Mouse (Mus musculus): ENCODE results near the gene Uba52. TPM values are rescaled to one million over a fixed set of nuclear protein-coding genes. Genes with fewer than 3 reads are reported as not detected.

The Uba52 gene
- polyA plus RNA-seq, 1 experiment from 2014 or later, result 836 TPM

DNA sequence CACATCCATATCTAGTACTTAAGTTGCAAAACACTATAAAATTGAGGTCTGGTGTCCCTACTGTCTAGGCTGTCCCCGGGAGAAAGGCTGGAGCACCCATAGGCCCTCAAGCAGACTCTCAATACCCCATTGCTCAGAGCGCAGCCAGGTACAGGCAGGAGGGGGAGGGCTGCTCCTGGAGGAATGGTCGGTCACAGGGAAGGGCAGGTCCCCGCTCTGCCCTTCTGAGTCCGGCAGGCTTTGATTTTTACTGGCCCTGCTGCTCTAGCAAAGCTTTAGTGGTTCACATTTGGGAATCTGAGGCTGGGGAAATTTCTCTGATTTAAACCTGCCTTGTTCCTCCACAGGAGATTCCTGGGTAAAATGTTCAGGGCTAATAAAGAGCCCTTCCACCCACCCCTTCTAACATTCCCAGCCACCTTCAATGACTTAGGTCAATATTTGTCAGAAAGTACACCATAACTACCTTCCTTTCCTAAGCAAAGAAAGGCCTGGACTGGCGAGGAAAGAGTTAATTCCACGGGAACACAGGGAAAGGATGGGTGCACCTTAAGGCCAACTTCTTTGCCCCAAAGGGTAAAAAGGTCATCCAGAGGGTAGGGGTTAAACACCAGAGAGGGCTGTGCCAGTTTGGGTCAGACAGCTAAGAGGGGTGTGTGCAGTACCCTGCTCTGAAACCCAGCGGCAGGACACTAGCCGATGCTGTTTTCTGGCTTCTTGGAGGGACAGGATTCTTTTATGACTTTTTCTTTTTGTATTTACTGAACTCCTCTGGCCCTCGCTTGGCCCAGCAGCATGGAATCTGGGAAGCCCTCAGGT lies 20.3 kb downstream of the Uba52 start:
- H3K27ac ChIP-seq (ENCODE audit: low read length), result peak overlapping the region; percentile 88
- ATAC-seq, result peak; percentile 50
- peak overlapping the region; percentile 29; the same call in 1 of the 2 replicates for H3K4me3 ChIP-seq (ENCODE audit: low read depth, low read length)
- H3K4me2 ChIP-seq (replicated peaks; ENCODE audit: low read depth, low read length), result peak overlapping the region; percentile 82
- H3K4me1 ChIP-seq (ENCODE audit: insufficient read depth, low read depth, low read length), result peaks cover 23% of the 10 kb centered on the region
- peak; percentile 75 for DNase-seq (ENCODE audit: low spot score)
- H3K9me3 ChIP-seq (ENCODE audit: low read length), result no peaks in the 10 kb centered on the region
- 19% methylated on average over 10 of the region's 10 CpGs for WGBS
- no peaks in the 10 kb centered on the region for H3K36me3 ChIP-seq (ENCODE audit: insufficient read depth, low read length)
- no peak overlapping the region for H3K9ac ChIP-seq (replicated peaks; ENCODE audit: low read depth)
- peaks cover 56% of the 10 kb centered on the region for H3K27me3 ChIP-seq (replicated peaks; ENCODE audit: insufficient read depth, low read length)
- TF ChIP-seq EP300 (IDR thresholded peaks at IDR 0.05) (peak; percentile 64), CTCF (IDR thresholded peaks at IDR 0.05) (no peak)

DNA sequence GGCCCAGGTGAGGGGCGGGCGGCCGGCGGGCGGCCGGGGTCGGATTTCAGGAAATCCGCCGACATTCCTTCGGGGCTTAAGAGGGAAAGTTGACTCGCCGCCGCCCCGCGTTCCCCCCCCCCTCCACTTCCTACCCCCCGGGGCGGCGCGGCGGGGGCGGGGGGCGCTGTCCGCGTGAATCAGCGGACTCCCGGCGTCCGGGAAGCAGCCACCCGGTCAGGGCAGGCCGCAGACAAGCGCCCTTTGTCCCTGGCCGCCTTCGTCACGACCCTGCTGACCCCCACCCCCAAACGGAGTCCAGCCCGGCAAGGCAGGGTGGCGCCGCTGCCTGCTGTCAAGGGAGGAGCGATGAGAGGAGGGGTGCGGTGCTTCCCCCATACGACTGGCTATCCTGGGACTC lies 21.0 kb downstream of the Uba52 start:
- Histone ChIP-seq H3K9ac (replicated peaks; ENCODE audit: low read depth) (0 out of 2 replicates have a peak overlapping the region, but pooled peaks have one; percentile 12), H3K27ac (ENCODE audit: low read length) (peak overlapping the region; percentile 88), H3K36me3 (ENCODE audit: insufficient read depth, low read length) (no peaks in the 10 kb centered on the region), H3K4me3 (ENCODE audit: low read depth, low read length) (peak overlapping the region; percentile 29), H3K4me1 (ENCODE audit: insufficient read depth, low read depth, low read length) (peaks cover 23% of the 10 kb centered on the region), H3K9me3 (ENCODE audit: low read length) (no peaks in the 10 kb centered on the region), H3K27me3 (replicated peaks; ENCODE audit: insufficient read depth, low read length) (peaks cover 53% of the 10 kb centered on the region), H3K4me2 (replicated peaks; ENCODE audit: low read depth, low read length) (peak overlapping the region; percentile 60)
- WGBS, result under 1% methylated on average over 24 of the region's 41 CpGs
- ATAC-seq (peak; percentile 18; the same call in 1 of the 2 replicates), DNase-seq (ENCODE audit: low spot score) (no peak)
- TF ChIP-seq CTCF (IDR thresholded peaks at IDR 0.05), result no peak
- no peak for TF ChIP-seq EP300 (IDR thresholded peaks at IDR 0.05)

DNA sequence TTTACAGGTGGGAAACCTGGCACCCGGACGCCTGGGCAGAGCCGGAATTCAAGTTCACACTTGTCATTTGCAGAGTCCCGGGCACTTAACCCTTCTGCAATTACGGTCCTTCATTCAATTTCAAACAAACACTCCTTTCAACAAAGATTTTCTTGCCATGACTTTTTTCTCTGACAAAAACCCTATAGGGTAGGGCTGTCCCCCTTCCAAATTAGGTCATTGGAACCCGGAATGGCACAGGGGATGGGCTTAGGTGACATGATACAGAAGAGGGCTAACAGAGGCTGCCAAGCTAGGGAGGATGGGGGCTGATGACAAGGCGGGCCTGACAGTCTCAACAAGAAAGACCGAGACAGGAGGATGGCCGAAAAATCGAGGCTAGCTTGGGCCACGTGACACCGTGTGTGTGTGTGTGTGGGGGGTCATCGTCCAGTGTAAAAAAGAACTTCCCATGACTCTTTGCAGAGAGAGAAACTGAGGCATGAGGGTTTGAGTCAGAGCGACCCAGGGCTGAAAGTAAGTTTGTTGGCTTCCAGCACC lies 21.6 kb downstream of the Uba52 start:
- Histone ChIP-seq H3K4me2 (replicated peaks; ENCODE audit: low read depth, low read length) (peak overlapping the region; percentile 60), H3K4me3 (ENCODE audit: low read depth, low read length) (peak overlapping the region; percentile 29), H3K4me1 (ENCODE audit: insufficient read depth, low read depth, low read length) (peaks cover 23% of the 10 kb centered on the region), H3K9ac (replicated peaks; ENCODE audit: low read depth) (no peak overlapping the region), H3K27ac (ENCODE audit: low read length) (peak overlapping the region; percentile 88), H3K27me3 (replicated peaks; ENCODE audit: insufficient read depth, low read length) (peaks cover 49% of the 10 kb centered on the region), H3K36me3 (ENCODE audit: insufficient read depth, low read length) (no peaks in the 10 kb centered on the region), H3K9me3 (ENCODE audit: low read length) (no peaks in the 10 kb centered on the region)
- WGBS, result 2% methylated on average over 14 of the region's 14 CpGs
- no peak for DNase-seq (ENCODE audit: low spot score)
- no peak for ATAC-seq
- TF ChIP-seq EP300 (IDR thresholded peaks at IDR 0.05) (no peak), CTCF (IDR thresholded peaks at IDR 0.05) (no peak)

DNA sequence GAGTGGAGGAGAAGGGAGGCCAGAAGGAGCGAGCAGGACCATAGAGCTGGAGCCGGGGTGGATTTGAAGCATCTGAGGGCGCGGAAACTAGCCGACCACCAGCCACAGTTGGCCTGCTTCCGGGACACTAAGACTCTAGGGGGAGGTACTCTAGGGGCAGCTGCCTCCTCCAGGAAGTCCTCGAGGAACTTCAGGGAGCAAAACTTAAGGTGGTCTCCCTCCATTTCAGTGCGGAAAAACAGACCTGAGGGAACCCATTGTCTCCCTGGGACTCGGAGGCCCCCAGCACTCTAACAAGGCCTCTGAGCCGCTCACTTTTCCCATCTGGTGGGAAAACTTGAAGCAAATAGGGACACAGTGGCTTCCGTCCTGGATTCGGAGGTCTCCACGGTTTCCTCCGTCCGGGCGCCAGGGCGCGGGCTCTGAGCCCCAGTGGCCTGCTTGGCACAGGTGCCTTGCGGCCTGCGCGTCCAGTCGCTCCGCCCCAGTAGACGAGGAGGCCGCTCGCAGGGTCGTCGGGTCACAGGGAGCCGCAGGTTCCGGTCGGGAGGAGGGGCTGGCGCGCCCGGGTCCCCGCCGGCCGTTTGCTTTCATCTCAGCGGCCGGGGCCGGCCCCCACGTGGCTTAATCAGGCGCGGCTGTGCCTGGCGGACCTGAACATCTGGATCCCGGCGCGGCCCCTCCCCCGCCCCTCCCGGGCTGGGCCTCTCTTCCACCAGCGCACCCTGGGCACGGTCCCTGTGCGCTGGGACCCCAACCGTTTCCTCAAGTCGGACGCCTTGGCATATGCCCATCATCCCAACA lies 22.4 kb downstream of the Uba52 start:
- Histone ChIP-seq H3K4me3 (ENCODE audit: low read depth, low read length) (peak overlapping the region; percentile 15; the same call in 1 of the 2 replicates), H3K36me3 (ENCODE audit: insufficient read depth, low read length) (no peaks in the 10 kb centered on the region), H3K9me3 (ENCODE audit: low read length) (no peaks in the 10 kb centered on the region), H3K4me1 (ENCODE audit: insufficient read depth, low read depth, low read length) (peaks cover 16% of the 10 kb centered on the region), H3K27ac (ENCODE audit: low read length) (peak overlapping the region; percentile 88), H3K9ac (replicated peaks; ENCODE audit: low read depth) (no peak overlapping the region), H3K27me3 (replicated peaks; ENCODE audit: insufficient read depth, low read length) (peaks cover 41% of the 10 kb centered on the region), H3K4me2 (replicated peaks; ENCODE audit: low read depth, low read length) (peak overlapping the region; percentile 44)
- peak; percentile 51 for DNase-seq (ENCODE audit: low spot score)
- peak; percentile 46 for ATAC-seq
- WGBS, result 4% methylated on average over 50 of the region's 55 CpGs
- TF ChIP-seq CTCF (IDR thresholded peaks at IDR 0.05), result no peak
- no peak for TF ChIP-seq EP300 (IDR thresholded peaks at IDR 0.05)

DNA sequence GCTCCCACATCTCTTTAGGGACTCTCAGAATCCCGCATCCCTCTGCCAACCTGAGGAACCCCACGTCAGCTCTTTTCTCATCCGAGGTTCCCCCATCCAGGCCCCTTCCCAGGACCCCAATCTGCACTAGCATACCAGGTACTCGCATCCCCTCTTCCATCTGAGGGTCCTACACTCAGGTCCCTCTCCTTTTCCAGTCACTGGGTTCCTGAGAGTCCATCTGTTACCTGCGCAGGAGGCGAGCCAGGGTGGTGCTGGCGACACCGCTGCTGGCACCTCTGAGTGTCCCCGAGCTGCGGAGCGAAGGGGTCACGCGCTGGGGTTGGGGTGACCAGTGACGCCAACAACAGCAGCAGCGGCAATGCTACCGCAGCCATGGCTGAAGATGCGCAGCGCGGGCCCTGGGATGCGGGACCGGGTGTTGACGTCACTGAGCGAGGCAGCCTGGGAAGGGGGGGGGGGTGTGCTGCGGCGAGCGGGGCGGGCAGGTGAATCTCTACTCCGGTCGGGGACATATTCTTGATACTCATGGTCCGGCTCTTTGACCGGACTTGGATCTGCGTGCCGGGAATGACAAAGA lies 23.6 kb downstream of the Uba52 start, which contains the start of gene Tmem59l:
Gene Tmem59l (minus strand): TSS at position 418 of the 580 bp plus-strand sequence.
- Histone ChIP-seq H3K9ac (replicated peaks; ENCODE audit: low read depth) (no peak within 1 kb of the TSS), H3K36me3 (ENCODE audit: insufficient read depth, low read length) (no peaks in the 10 kb centered on the region), H3K9me3 (ENCODE audit: low read length) (no peaks in the 10 kb centered on the region), H3K27me3 (replicated peaks; ENCODE audit: insufficient read depth, low read length) (peaks cover 35% of the 10 kb centered on the region), H3K4me3 (ENCODE audit: low read depth, low read length) (peak within 1 kb of the TSS; percentile 15; the same call in 1 of the 2 replicates), H3K4me1 (ENCODE audit: insufficient read depth, low read depth, low read length) (peaks cover 16% of the 10 kb centered on the region), H3K4me2 (replicated peaks; ENCODE audit: low read depth, low read length) (peak within 1 kb of the TSS; percentile 44), H3K27ac (ENCODE audit: low read length) (peak within 1 kb of the TSS; percentile 88)
- no peak for TF ChIP-seq EP300 (IDR thresholded peaks at IDR 0.05)
- no peak for TF ChIP-seq CTCF (IDR thresholded peaks at IDR 0.05)
- 8% methylated on average over 30 of the region's 33 CpGs for WGBS
- DNase-seq (ENCODE audit: low spot score) (no peak), ATAC-seq (no peak)
